Mouse (Mus musculus) ovary, postnatal 10 days (tissue): ENCODE results near the gene Hmgb1.

Experiments
- DNase-seq: peaks from one replicate; pipeline ENCODE4 v3.0.0; 2022; ENCODE audit warnings: low spot score

Hmgb1 gene

DNA sequence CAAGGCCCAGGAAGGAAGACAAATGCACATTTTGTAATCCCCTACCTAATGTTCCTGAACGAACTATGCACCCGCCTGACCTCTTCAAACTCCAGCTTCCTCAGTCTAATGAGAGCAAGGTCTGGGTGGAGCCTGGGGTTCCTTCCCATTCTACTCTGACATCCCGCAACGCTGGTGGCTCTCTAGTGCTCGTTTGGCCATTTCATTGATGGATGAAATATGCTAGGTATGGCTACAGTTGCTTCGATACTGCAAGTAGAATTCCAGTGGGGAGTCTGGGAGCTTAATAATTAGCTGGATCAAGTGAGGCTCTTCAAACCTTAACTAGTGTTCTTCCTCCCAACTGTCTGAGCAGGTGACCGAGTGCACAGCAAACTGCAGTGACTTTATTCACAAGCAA, 163.2 kb downstream of the Hmgb1 start:
- DNase-seq = no peak

DNA sequence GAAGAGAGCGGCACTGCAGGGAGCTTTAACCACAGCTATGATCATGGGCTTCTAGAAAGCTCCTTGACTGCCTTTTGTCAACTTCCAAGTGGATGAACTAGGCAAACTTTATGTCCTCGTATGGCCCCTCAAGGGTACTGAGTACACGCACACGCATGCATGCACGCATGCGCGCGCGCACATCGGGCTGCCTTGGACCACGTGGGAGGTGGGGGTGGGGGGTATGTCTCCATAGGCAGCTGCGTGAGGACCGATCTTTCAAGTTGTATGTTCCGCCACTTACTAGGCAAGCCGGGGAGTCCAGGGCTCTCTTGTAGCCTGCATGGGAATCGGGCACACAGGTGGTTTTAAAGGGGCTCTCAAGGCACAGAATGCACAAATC, 163.6 kb downstream of the Hmgb1 start:
- DNase-seq = no peak

DNA sequence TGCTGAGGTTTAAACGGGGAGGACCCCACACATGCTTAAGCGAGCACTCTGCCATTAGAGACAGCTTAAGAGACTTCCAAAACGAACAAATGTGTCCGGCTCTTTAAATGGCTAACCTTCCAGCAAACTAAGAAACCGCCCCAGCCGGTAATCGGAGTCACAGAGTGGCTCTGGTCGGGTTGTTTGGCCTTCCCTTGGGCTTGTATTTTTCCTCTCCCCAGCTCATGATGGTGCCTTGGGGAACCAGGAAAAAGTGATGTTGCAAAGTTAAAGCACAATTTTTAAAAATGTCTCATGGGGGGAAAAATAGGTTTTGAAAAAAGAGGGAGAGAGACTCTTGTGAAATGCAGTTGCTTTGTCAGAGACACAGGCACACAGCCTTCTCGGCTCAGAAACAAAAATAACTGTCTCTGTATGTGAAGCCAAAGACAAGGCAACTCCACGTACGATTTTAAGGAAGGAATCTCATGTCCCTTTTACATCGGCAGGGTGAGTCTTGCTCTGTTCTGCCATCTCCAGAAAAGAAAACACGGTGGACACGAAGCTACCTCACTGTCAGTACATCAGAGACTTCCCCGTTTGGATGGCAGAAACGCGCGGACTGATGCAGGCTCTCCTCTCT, 164.1 kb downstream of the Hmgb1 start:
- no peak for DNase-seq

DNA sequence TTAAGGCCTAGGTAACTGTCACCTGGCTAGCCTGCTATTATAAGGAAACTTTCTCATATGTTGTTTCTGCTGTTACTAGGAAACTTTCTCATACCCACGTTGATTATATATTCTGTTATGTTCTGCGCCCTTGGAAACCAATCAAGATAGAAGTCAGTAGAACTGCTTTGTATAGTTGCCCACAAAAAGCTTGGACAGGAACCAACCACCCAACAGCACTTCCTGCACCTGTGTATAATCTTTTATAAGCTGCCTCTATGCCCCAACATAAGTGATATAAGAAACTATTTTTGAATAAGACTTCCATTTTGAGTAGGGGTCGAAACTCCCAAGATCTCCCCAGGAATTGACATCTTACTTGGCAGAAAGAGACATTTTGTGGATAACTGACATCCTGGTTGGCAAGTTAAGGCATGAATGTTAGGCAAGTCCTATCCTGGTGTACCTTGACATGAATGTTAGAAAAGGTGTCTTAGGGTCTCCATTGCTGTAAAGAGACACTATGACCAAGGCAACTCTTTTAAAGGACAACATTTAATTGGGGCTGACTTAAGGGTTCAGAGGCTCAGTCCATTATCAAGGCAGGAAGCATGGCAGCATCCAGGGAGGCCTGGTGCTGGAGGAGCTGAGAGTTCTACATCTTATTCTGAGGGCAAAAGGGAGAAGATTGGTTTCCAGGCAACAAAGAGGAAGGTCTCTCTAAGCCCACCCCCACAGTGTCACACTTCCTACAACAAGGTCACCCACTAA, 166.4 kb downstream of the Hmgb1 start:
- no peak for DNase-seq

DNA sequence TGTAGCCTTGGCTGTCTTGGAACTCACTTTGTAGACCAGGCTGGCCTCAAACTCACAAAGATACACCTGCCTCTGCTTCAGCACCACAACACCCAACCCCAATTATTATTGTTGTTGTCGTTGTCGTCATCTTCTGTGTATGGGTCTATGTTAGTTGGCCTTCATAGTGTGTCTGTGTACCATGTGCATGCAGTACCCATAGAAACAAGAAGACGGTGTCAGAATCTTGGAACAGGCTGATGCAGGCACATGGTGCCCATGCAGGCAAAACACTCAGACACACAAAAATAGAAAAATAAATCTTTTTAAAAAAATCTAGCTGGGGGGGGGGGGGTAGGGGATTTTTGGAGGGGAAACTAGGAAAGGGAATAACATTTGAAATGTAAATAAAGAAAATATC, 167.1 kb downstream of the Hmgb1 start:
- no peak for DNase-seq

DNA sequence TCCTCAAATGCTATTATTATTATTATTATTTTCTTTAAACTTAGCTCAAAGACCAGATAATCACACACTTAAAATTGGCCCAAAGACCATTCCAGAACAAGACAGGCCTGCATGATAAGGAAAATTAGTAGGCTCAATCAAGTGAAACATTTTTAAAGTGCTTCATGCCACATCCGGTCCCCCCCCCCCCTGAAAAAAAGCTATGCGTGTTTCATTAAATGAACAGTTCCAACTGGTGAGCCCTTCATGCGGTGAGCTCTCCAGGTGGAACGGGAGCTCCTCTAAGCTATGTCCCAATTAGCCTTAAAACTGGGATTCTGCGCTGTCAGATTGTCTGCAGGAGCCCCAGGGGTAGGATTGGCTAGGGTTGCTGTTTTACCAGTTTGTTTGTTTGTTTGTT, 168.0 kb downstream of the Hmgb1 start:
- no peak for DNase-seq

DNA sequence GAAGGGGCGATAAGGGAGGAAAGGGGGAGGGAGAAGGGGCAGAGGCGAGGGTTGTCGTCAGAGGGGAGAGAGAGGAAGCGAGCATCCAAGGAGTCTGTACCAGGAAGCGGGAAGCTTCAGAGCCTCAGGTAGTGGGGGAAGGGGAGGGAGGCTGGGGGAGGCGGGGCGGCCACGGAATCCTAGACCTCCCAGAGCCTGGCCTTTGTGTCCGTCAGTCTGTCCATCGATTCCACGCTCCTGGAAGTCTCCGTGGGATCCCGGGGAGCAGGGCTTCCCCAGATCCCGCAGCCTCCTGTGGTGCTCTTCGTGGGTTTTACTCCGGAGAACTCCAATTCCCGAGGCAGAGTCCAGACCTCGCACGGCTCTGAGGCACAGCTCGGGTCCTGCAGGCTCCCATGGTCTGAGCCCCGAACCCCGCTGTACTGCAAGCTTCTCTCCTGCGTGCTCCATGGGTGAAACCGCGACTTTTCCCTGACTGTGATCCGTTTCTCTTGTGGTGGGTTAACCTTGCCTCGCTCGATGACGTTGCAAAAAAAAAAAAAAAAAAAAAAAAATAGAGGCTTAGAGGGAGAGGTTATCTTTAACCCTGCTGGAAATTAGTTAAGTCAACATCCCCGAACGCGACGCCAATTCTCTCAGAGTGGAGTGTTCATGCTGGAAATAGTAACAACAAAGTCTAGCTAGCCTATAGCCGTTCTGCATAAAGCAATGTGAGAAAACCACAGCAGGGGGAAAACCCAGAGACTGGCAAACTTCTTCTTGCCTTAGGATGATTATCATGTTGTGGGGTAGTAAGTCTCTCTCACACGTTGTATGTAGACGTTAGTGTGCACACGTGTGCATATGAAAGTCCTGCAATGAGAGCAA, 168.7 kb downstream of the Hmgb1 start:
- no peak for DNase-seq

DNA sequence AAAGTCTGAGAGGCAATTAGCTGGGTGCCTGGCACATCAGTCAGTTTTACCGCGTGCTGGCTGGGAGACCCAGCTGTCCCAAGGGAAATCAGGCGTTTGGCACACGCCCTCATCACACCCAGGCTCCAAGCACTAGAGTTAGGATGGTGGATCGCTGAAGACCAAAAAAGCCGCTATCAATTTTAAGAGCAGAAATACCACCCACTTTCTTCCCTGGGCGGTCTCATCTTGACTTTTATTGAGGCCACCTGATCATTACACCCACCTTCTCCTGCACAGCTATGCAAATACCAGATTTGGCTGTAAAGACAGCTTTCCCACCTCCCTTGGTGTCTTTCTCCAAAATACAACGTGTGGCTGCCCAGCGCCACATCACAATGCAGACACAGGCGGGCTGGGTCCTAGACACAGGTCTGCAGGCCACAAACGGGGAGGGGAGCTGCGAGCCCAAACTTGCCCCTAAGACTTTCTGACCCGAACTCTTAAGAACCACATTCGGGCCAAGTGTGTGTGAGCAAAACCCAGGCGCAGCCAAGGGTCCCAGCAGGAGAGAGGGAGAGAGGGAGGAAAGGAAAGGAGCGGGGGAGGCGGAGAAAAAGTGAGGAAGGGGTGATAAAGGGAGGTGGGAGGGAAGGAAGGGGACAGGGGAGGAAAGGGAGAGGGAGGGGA, 169.6 kb downstream of the Hmgb1 start:
- DNase-seq = no peak

DNA sequence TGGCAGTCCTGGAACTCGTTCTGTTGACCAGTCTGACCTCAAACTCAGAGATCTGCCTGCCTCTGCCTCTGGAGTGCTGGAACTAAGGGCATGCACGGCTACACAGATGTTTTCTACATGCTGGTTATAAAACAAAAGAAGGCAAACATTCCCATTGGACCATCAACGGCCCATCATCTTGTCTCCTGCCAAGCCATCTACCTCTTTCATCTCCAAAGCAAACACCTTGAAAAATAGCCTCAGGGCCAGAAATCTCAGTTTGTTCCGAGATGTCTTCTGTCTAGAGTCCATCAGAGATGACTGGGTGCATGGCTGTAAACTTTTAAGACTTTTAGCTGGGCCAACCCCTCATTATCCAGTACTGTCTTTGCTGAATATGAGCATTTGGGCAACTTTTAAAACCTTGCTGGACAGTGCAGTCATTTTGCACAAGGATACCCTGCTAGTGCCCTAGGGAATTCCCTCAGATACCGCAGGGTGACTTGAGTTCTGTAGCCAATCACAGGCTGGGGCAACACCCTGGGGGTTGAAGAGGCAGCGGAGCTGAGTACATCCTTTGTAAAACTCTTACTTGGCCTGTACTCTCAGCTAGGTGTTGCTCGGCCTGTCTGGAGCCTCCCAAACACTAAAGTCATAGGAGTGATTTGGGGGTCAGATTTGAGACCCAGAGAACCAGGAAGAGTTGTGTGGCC, 170.3 kb downstream of the Hmgb1 start:
- DNase-seq = no peak

DNA sequence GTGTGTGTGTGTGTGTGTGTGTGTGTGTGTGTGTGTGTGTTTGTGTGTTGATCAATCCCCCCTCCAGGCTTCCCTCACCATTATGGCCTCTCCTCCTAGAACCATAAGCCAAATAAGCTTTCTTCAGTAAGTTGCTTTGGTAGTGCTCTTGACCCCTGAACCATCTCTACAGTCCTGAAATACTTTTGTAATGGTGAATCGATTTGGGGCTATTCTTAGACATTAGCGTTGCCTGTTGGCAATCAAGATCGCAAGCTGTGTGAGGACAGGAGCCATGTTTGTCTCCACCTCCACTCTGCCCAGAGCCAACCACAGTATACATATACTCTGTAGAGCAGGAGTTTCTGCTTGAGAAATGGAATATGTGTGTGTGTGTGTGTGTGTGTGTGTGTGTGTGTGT, 175.2 kb downstream of the Hmgb1 start:
- no peak for DNase-seq

DNA sequence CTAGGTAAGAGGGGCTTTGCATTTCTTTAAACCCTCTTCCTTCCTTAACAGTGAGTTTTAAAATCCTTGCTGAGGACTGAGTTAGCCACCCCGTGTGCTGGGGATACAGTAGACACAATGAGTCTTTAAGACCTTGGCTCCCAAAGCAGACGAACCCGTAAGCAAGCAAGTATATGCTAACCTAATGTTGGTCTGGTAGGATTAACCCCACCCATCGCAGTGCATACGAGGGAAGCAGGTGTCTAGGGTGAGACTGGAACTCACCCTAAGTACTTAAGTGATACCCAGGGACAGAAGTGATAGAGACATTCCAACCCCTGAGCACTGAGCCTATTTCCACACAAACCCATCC, 177.0 kb downstream of the Hmgb1 start:
- no peak for DNase-seq

DNA sequence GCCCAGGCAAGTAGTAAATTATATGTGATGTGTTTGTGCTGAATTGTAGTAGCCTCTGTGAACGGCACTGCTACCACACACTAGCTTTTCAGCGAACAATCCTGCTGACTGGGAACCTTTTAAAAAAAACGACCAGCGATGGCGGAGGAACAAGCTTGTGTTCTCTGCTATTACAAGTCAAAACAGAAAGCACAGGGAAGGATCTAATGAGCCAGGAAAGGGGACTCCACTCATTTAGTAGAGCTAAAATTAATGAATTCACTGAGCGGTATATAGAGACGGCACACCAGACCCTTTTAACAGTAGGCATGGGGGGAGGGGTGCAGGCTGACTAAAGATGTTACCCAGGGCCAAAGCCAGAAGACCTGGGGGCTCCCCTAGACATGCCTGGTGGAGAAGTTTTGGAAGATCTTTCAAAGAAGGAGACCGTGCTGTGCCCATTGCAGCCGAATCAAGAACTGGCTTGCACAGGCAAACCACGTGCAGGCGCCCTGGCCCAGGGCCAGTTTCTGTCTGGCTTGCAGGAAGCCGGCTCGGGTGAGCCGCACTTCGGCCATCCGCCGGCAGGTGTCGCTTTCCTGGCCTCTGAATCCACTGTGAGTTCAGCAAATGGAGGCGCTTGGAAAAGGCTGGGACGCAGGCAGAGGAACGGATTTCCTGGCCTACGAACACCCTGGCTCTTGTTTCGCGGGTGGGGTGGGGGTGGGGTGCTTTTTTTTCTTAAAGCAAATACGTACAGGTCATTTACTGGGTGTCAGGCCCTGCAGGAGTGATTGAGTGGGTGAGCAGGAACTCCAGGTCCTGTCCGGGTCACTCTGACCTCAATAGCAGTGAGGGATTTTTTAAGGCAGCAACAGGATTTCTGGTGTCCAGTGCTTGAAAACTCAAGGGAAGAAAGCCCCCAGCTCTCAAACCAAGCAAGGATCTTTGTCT, 177.7 kb downstream of the Hmgb1 start:
- peak; percentile 100 for DNase-seq

DNA sequence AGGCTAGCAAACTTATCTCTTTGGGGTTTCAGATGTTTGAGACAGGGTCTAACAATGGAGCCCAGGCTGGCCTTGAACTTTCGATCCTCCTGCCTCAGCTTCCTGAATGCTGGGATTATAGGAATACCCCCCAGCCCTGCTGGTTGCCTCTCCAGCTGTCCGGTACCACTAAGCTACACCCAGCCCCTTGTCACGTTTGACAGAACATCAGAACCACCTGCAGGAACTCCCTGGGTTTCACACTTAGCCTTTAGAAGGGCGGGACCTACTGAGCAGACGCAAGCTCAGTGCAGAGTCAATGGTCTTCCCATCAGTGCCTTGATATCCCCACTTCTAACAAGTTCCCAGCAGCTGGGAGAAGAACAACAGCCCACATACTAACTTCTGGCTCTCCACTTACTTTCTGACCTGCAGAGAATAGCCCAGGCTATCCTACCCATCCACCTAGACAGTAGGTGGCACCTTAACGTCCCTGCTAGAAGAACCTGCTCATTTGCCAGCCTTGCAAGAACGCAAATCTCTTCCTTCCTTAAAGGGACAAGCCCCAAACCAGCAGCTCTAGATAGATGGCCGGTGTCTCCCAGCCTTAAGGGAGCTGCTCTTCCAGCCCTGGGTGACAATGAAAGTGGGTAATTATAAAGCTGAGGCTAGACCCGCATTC, 178.5 kb downstream of the Hmgb1 start:
- no peak for DNase-seq

DNA sequence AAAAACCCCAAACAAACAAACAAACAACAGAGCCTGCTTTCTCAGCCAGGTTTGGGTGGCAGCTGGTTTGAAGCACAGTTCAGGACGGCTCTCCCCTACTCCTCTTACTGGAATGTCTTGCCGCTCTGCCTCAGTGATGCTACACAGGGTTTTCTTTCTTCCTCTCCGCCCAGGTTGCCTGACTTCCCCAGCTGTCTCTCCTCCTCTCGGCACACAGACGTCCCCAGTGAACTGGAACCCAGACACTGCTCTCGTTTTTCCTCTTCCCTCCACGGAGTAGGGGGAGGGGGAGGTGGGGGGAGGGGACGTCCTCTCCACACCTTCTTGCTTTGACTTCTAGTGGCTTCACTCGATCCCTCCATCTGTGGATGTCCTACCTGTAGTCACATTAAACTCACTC, 179.2 kb downstream of the Hmgb1 start:
- no peak for DNase-seq

DNA sequence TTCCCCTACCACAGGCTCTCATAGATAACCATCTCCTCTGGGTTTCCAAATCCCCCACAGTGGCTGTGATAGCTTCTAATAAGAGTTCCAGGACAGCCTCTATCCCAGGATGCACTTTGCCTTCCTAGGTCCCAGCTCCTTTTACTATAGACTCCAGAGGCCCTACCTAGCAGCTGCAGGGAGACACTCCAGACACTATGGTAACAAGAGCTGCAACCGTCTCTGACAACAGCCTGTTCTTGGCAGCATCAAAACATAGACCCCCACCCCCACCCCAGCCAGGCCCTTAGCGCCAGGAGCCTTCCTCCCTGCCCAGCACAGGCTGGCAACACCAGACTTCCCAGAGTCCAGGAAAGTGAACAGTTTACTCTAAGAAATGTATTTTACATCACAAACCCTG, 181.2 kb downstream of the Hmgb1 start:
- DNase-seq = no peak

DNA sequence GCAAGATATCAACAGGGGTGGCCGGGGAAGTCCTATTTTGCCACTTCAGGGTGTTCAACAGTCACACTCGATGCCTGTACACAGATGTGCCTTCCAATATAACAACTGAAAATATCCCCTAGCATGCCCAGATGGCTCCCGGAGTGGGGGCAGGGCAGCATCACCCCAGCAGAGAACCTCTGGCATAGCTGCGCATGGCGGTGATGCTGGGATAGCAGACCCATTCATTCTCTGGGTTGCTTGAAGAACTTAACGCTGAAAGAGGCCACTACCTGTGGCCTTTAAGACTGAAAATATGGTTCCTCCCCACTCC, 181.5 kb downstream of the Hmgb1 start:
- no peak for DNase-seq

DNA sequence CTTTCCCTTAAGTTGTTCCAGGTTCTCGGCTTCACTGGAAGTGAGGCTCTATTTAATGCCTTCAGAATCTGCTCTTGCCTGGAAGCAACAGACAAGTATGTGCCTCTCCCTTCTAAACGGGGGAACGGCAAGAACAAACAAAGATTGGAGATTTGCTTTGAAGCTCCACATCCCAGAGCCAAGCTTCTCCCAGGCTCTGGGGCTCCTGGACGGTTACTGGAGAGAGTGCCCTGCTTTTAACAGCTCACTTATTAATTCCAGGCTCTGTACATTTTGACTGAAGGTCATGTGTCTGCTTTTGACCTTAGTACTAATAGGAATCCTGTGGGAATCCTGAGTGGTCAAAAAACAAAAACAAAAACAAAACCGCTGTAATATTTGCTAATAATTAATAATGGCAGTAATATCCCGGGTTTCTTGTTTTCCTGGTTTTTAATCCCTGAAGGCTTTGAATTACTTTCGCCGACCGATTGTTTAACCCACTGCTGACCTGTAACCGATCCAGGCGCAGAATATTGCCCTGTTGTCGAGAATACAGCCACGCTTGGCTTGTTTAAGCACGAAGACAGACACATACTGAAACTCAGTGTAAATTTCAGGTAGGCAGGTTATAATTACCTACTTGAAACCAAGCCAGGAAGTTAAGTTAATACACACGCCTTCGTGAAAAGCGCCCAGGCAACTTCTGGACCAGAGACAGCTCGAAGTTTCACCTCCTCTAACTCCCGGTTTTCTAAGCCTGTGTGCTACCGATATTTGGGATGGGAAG, 182.1 kb downstream of the Hmgb1 start:
- DNase-seq = no peak

DNA sequence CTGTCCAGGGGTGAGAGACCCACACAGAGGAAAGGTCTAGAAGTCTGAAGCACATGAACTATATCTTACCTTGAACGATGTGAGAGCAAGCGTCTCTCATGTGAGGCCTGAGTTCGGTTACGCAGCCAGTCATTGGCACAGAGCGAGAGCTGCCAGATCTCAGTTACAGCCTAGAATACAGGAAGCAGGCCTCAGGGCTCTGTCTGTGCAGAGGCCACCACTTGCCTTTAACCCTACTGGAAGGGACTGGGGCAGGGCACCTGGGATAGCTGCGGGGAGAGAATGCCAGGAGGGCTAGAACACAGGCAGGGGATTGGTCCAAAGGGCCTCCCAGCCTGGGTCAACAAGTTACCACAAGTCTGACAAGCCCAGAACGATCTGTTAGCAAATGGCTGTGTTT, 184.5 kb downstream of the Hmgb1 start:
- DNase-seq = no peak

DNA sequence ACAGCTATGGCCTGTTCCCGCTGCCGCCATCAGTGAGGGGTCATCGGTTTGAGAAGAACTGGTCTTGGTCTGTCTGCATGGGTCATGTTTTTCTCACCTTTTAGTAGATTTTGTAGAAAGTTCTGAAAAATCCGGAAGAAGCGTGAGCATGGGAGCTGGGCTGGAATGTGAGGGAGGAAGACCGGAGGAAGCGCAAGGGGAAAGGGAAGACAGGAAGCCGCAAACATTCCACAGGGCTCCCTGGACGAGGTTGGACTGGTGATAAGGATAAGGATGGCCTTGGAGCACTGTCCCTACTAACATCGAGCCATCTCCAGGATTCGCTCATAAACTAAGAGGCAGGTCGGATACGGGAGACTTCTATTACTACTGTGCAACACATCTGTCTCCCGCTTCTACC, 185.8 kb downstream of the Hmgb1 start:
- DNase-seq = no peak

DNA sequence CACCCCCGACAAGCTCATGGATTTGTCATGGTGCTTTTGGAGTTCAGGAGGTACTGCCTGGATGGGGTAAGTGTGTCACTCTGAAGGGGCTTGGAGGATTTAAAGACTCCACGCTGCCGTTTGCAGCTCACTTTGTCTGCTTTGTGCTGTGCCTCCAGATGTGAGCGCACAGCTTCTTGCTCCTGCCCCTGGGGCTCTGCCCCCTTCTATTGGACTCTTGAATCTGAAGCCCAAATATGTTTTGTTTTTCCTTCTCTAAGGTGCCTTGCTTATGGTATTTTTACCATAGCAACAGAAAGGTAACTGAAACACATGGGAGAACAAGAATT, 187.6 kb downstream of the Hmgb1 start:
- DNase-seq = no peak
